Comparison of ENCODE assay signal across 8 mouse cellular contexts in the genomic region with DNA sequence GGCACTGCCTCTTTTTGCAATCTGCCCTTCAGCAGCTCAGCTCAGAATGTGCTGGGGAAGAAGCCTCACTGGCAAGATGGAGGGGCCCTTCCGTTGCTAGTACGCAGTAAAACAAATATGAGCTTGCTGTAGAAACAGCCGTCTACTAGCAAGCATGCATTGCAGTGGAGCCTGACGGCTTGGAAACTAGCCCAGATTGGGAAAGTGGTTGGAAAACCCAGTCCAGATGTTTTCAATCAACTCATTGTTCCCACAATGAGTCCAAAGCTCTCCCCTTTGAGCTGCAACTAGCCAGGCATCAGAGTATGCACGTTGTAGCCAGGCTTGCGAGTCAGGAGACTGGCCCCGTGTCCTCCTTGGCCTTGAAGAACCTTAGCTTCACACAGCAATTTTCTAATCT.
DNase-seq lines count a peak whose midpoint lies in the region; ATAC-seq lines count a peak whose summit lies in the region.
"Not testable (repeated sequence)": the region's sequence is repeated elsewhere in the genome, so short reads cannot be mapped to it uniquely, and the experiment has no call there.

No protein-coding gene starts in this region.

- H3K4me2 ChIP-seq in embryonic facial prominence, embryonic 11.5 days (ENCODE audit: low read depth, low read length); embryonic facial prominence, embryonic 14.5 days (ENCODE audit: low read depth, low read length); intestine, embryonic 15.5 days (replicated peaks); kidney, embryonic 15.5 days; limb, embryonic 12.5 days; limb, embryonic 15.5 days; lung, embryonic 16.5 days (ENCODE audit: low read depth, low read length); stomach, embryonic 15.5 days: not testable (repeated sequence)

- 0 out of 2 replicates have a peak, but pooled peaks have one; percentile 34 for ATAC-seq in embryonic facial prominence, embryonic 11.5 days (replicated peaks; ENCODE audit: insufficient number of reproducible peaks, low FRiP score, low TSS enrichment, low read depth)
- peak; percentile 84 for ATAC-seq in embryonic facial prominence, embryonic 14.5 days (ENCODE audit: low read depth)
- ATAC-seq in intestine, embryonic 15.5 days, result peak; percentile 49
- peak; percentile 71 for ATAC-seq in kidney, embryonic 15.5 days (replicated peaks; ENCODE audit: low FRiP score)
- ATAC-seq in limb, embryonic 12.5 days (ENCODE audit: insufficient number of reproducible peaks, insufficient read depth, low FRiP score, low TSS enrichment, low read depth), result peak; percentile 52; the same call in 1 of the 2 replicates
- peak; percentile 71; the same call in 1 of the 2 replicates for ATAC-seq in limb, embryonic 15.5 days (ENCODE audit: insufficient number of reproducible peaks, low FRiP score, low TSS enrichment, low read depth)
- peak; percentile 86 for ATAC-seq in lung, embryonic 16.5 days (ENCODE audit: low read depth)
- ATAC-seq in stomach, embryonic 15.5 days (ENCODE audit: insufficient read depth, low FRiP score, low read depth), result peak; percentile 53; the same call in 1 of the 2 replicates

- H3K9me3 ChIP-seq in embryonic facial prominence, embryonic 11.5 days (replicated peaks; ENCODE audit: control insufficient read depth, low read length); embryonic facial prominence, embryonic 14.5 days (ENCODE audit: control insufficient read depth, low read length); intestine, embryonic 15.5 days; kidney, embryonic 15.5 days (replicated peaks); limb, embryonic 12.5 days; limb, embryonic 15.5 days; lung, embryonic 16.5 days (ENCODE audit: control insufficient read depth, low read length); stomach, embryonic 15.5 days: not testable (repeated sequence)

- H3K27me3 ChIP-seq in embryonic facial prominence, embryonic 11.5 days (ENCODE audit: control insufficient read depth, insufficient read depth, low read length); embryonic facial prominence, embryonic 14.5 days (replicated peaks; ENCODE audit: control insufficient read depth, insufficient read depth, low read length); intestine, embryonic 15.5 days (replicated peaks); kidney, embryonic 15.5 days; limb, embryonic 12.5 days; limb, embryonic 15.5 days; lung, embryonic 16.5 days (ENCODE audit: control insufficient read depth, insufficient read depth, low read depth, low read length); stomach, embryonic 15.5 days (replicated peaks): not testable (repeated sequence)

- WGBS in embryonic facial prominence, embryonic 11.5 days, result no CpG with 5 or more reads among the region's 7 CpGs
- no CpG with 5 or more reads among the region's 7 CpGs for whole genome bisulfite sequencing in embryonic facial prominence, embryonic 14.5 days
- WGBS in intestine, embryonic 15.5 days, result no CpG with 5 or more reads among the region's 7 CpGs
- no CpG with 5 or more reads among the region's 7 CpGs for WGBS in kidney, embryonic 15.5 days
- WGBS in limb, embryonic 12.5 days, result no CpG with 5 or more reads among the region's 7 CpGs
- WGBS in limb, embryonic 15.5 days, result no CpG with 5 or more reads among the region's 7 CpGs
- WGBS in lung, embryonic 16.5 days, result no CpG with 5 or more reads among the region's 7 CpGs
- no CpG with 5 or more reads among the region's 7 CpGs for WGBS in stomach, embryonic 15.5 days

- H3K4me3 ChIP-seq in embryonic facial prominence, embryonic 11.5 days (ENCODE audit: low read depth, low read length); embryonic facial prominence, embryonic 14.5 days (ENCODE audit: low read depth, low read length); intestine, embryonic 15.5 days (replicated peaks); kidney, embryonic 15.5 days (replicated peaks); limb, embryonic 12.5 days (replicated peaks); limb, embryonic 15.5 days; lung, embryonic 16.5 days (ENCODE audit: low read length); stomach, embryonic 15.5 days (replicated peaks): not testable (repeated sequence)

- not testable (repeated sequence) for H3K27ac ChIP-seq in embryonic facial prominence, embryonic 11.5 days (replicated peaks; ENCODE audit: low read depth, low read length); embryonic facial prominence, embryonic 14.5 days (replicated peaks; ENCODE audit: low read depth, low read length); intestine, embryonic 15.5 days; kidney, embryonic 15.5 days; limb, embryonic 12.5 days; limb, embryonic 15.5 days; lung, embryonic 16.5 days (ENCODE audit: low read length); stomach, embryonic 15.5 days

- DNase-seq in embryonic facial prominence, embryonic 11.5 days (ENCODE audit: low spot score); embryonic facial prominence, embryonic 14.5 days (ENCODE audit: low spot score): not testable (repeated sequence)

- not testable (repeated sequence) for H3K9ac ChIP-seq in embryonic facial prominence, embryonic 11.5 days (replicated peaks; ENCODE audit: low read length); embryonic facial prominence, embryonic 14.5 days (ENCODE audit: low read depth, low read length); intestine, embryonic 15.5 days; kidney, embryonic 15.5 days; limb, embryonic 12.5 days (replicated peaks); limb, embryonic 15.5 days; lung, embryonic 16.5 days (ENCODE audit: low read length); stomach, embryonic 15.5 days

- not testable (repeated sequence) for H3K36me3 ChIP-seq in embryonic facial prominence, embryonic 11.5 days (replicated peaks; ENCODE audit: control insufficient read depth, insufficient read depth, low read depth, low read length); embryonic facial prominence, embryonic 14.5 days (ENCODE audit: control insufficient read depth, insufficient read depth, low read length); intestine, embryonic 15.5 days; kidney, embryonic 15.5 days; limb, embryonic 12.5 days; limb, embryonic 15.5 days; lung, embryonic 16.5 days (ENCODE audit: control insufficient read depth, insufficient read depth, low read length); stomach, embryonic 15.5 days

- not testable (repeated sequence) for H3K4me1 ChIP-seq in embryonic facial prominence, embryonic 11.5 days (ENCODE audit: control insufficient read depth, insufficient read depth, low read length); embryonic facial prominence, embryonic 14.5 days (ENCODE audit: control insufficient read depth, insufficient read depth, low read length); intestine, embryonic 15.5 days (replicated peaks); kidney, embryonic 15.5 days; limb, embryonic 12.5 days (replicated peaks); limb, embryonic 15.5 days; lung, embryonic 16.5 days (replicated peaks; ENCODE audit: control insufficient read depth, insufficient read depth, low read length); stomach, embryonic 15.5 days

Comparison
In these comparisons a context has a peak if more than half of its experiments do, and no peak if none do; other contexts are left out.
1. ATAC-seq: peak in every context shown above with its lines; median percentile 86 in lung, embryonic 16.5 days; 84 in embryonic facial prominence, embryonic 14.5 days; 71 in kidney, embryonic 15.5 days; 71 in limb, embryonic 15.5 days; 53 in stomach, embryonic 15.5 days; 52 in limb, embryonic 12.5 days; 49 in intestine, embryonic 15.5 days; 34 in embryonic facial prominence, embryonic 11.5 days.